Comparison of ENCODE assay signal across 8 mouse cellular contexts in genomic region chr10:61976987-61977386, GRCm38 (mm10). TPM values are rescaled to one million over a fixed set of nuclear protein-coding genes. Genes with fewer than 3 reads are reported as not detected.
DNase-seq lines count a peak whose midpoint lies in the region; ATAC-seq and TF ChIP-seq lines count a peak whose summit lies in the region.

No protein-coding gene starts in this region.

- peak; percentile 44 for TF ChIP-seq CTCF in midbrain, postnatal 0 days (IDR thresholded peaks at IDR 0.05)

- peaks cover 51% of the 10 kb centered on the region for H3K27me3 ChIP-seq in midbrain, postnatal 0 days (ENCODE audit: insufficient read depth, low read length)
- peaks cover 58% of the 10 kb centered on the region for H3K27me3 ChIP-seq in midbrain, embryonic 15.5 days (replicated peaks)
- peaks cover 82% of the 10 kb centered on the region for H3K27me3 ChIP-seq in limb, embryonic 10.5 days (ENCODE audit: low read depth, poor library complexity, severe bottlenecking)
- peaks cover 73% of the 10 kb centered on the region for H3K27me3 ChIP-seq in neural tube, embryonic 13.5 days
- peaks cover 65% of the 10 kb centered on the region for H3K27me3 ChIP-seq in forebrain, embryonic 15.5 days

- peaks cover 12% of the 10 kb centered on the region for H3K4me1 ChIP-seq in midbrain, postnatal 0 days (ENCODE audit: insufficient read depth, low read length)
- H3K4me1 ChIP-seq in midbrain, embryonic 15.5 days: peaks cover 26% of the 10 kb centered on the region
- H3K4me1 ChIP-seq in limb, embryonic 10.5 days: peaks cover 46% of the 10 kb centered on the region
- H3K4me1 ChIP-seq in neural tube, embryonic 13.5 days (replicated peaks): peaks cover 34% of the 10 kb centered on the region
- H3K4me1 ChIP-seq in forebrain, embryonic 15.5 days: peaks cover 20% of the 10 kb centered on the region

- H3K4me2 ChIP-seq in midbrain, postnatal 0 days (ENCODE audit: low read depth, low read length, poor library complexity, severe bottlenecking): no peak overlapping the region
- no peak overlapping the region for H3K4me2 ChIP-seq in midbrain, embryonic 15.5 days
- peak overlapping the region; percentile 68 for H3K4me2 ChIP-seq in neural tube, embryonic 13.5 days
- H3K4me2 ChIP-seq in forebrain, embryonic 15.5 days (replicated peaks): no peak overlapping the region

- no peak overlapping the region for H3K9ac ChIP-seq in midbrain, postnatal 0 days (replicated peaks; ENCODE audit: low read length, poor library complexity, severe bottlenecking)
- no peak overlapping the region for H3K9ac ChIP-seq in midbrain, embryonic 15.5 days
- no peak overlapping the region for H3K9ac ChIP-seq in neural tube, embryonic 13.5 days
- H3K9ac ChIP-seq in forebrain, embryonic 15.5 days (replicated peaks): no peak overlapping the region

- H3K4me3 ChIP-seq in midbrain, postnatal 0 days (ENCODE audit: low read depth, low read length): no peak overlapping the region
- H3K4me3 ChIP-seq in midbrain, embryonic 15.5 days: no peak overlapping the region
- peak overlapping the region; percentile 60; the same call in 1 of the 2 replicates for H3K4me3 ChIP-seq in limb, embryonic 10.5 days
- H3K4me3 ChIP-seq in neural tube, embryonic 13.5 days: peak overlapping the region; percentile 41; the same call in 1 of the 2 replicates
- no peak overlapping the region for H3K4me3 ChIP-seq in forebrain, embryonic 15.5 days

- H3K27ac ChIP-seq in midbrain, postnatal 0 days (ENCODE audit: low read depth, low read length): no peak overlapping the region
- H3K27ac ChIP-seq in midbrain, embryonic 15.5 days: no peak overlapping the region
- H3K27ac ChIP-seq in limb, embryonic 10.5 days: no peak overlapping the region
- no peak overlapping the region for H3K27ac ChIP-seq in neural tube, embryonic 13.5 days (replicated peaks)
- H3K27ac ChIP-seq in forebrain, embryonic 15.5 days (replicated peaks): no peak overlapping the region

- peak; percentile 34 to 47 for DNase-seq in cerebellum, postnatal 10 days
- DNase-seq in cerebellum, postnatal 36 days: no peak
- peak; percentile 22 for DNase-seq in midbrain, postnatal 0 days (ENCODE audit: low spot score)
- DNase-seq in limb, embryonic 10.5 days (ENCODE audit: low spot score): peak; percentile 45
- no peak for DNase-seq in thymus, postnatal 36 days

- no peaks in the 10 kb centered on the region for H3K9me3 ChIP-seq in midbrain, postnatal 0 days (ENCODE audit: low read length)
- H3K9me3 ChIP-seq in midbrain, embryonic 15.5 days: no peaks in the 10 kb centered on the region
- no peaks in the 10 kb centered on the region for H3K9me3 ChIP-seq in limb, embryonic 10.5 days (replicated peaks)
- no peaks in the 10 kb centered on the region for H3K9me3 ChIP-seq in neural tube, embryonic 13.5 days
- H3K9me3 ChIP-seq in forebrain, embryonic 15.5 days: no peaks in the 10 kb centered on the region

- WGBS in midbrain, postnatal 0 days: 11% methylated on average over 6 of the region's 6 CpGs
- WGBS in midbrain, embryonic 15.5 days: 9% methylated on average over 6 of the region's 6 CpGs
- 6% methylated on average over 6 of the region's 6 CpGs for WGBS in limb, embryonic 10.5 days
- WGBS in neural tube, embryonic 13.5 days: 15% methylated on average over 6 of the region's 6 CpGs
- WGBS in forebrain, embryonic 15.5 days: 4% methylated on average over 6 of the region's 6 CpGs

- H3K36me3 ChIP-seq in midbrain, postnatal 0 days (ENCODE audit: insufficient read depth, low read length): no peaks in the 10 kb centered on the region
- no peaks in the 10 kb centered on the region for H3K36me3 ChIP-seq in midbrain, embryonic 15.5 days (replicated peaks)
- H3K36me3 ChIP-seq in limb, embryonic 10.5 days: no peaks in the 10 kb centered on the region
- no peaks in the 10 kb centered on the region for H3K36me3 ChIP-seq in neural tube, embryonic 13.5 days
- no peaks in the 10 kb centered on the region for H3K36me3 ChIP-seq in forebrain, embryonic 15.5 days

- ATAC-seq in midbrain, postnatal 0 days (ENCODE audit: low FRiP score): 0 out of 2 replicates have a peak, but pooled peaks have one; percentile 18
- ATAC-seq in midbrain, embryonic 15.5 days (replicated peaks): no peak
- no peak for ATAC-seq in neural tube, embryonic 13.5 days (ENCODE audit: low read depth)
- ATAC-seq in forebrain, embryonic 15.5 days (replicated peaks): no peak

RNA-seq across cellular contexts. Expression of gene Col13a1, which starts 1.9 kb away (rescaled TPM):
- total RNA-seq in midbrain, postnatal 0 days (2014; rRNA removed): 2.6 and 3.7 TPM in 2 replicates
- 1.2 TPM in 2 replicates for polyA plus RNA-seq in midbrain, postnatal 0 days (2015; fragmentation: Nextera tagmentation; extraction: Ambion mirVana)
- polyA plus RNA-seq in midbrain, embryonic 15.5 days (2015; fragmentation: Nextera tagmentation; extraction: Ambion mirVana): 1.9 and 2.9 TPM in 2 replicates
- polyA plus RNA-seq in limb, embryonic 10.5 days (2016; fragmentation: Nextera tagmentation; extraction: Ambion mirVana): 2.7 and 2.9 TPM in 2 replicates
- 2.8 and 3.2 TPM in 2 replicates for polyA plus RNA-seq in neural tube, embryonic 13.5 days (2015; fragmentation: Nextera tagmentation; extraction: Ambion mirVana)
- 0.78 and 1.1 TPM in 2 replicates for polyA plus RNA-seq in forebrain, embryonic 15.5 days (2015; fragmentation: Nextera tagmentation; extraction: Ambion mirVana)

Comparison
In these comparisons a context has a peak if more than half of its experiments do, and no peak if none do; other contexts are left out.
1. DNase-seq: peak in cerebellum, postnatal 10 days (2 of 2), midbrain, postnatal 0 days (single experiment) and limb, embryonic 10.5 days (single experiment); none in cerebellum, postnatal 36 days (0 of 2) and thymus, postnatal 36 days (0 of 2).
2. H3K4me3 ChIP-seq: peak in limb, embryonic 10.5 days (single experiment) and neural tube, embryonic 13.5 days (single experiment); none in midbrain, postnatal 0 days (single experiment), midbrain, embryonic 15.5 days (single experiment) and forebrain, embryonic 15.5 days (single experiment).